Mouse (Mus musculus) kidney, adult 9 months (tissue): ENCODE data around the gene Cyb5rl.

Source experiments
- DNase-seq: peaks from one replicate; pipeline ENCODE4 v3.0.0; 2022

The Cyb5rl gene

DNA sequence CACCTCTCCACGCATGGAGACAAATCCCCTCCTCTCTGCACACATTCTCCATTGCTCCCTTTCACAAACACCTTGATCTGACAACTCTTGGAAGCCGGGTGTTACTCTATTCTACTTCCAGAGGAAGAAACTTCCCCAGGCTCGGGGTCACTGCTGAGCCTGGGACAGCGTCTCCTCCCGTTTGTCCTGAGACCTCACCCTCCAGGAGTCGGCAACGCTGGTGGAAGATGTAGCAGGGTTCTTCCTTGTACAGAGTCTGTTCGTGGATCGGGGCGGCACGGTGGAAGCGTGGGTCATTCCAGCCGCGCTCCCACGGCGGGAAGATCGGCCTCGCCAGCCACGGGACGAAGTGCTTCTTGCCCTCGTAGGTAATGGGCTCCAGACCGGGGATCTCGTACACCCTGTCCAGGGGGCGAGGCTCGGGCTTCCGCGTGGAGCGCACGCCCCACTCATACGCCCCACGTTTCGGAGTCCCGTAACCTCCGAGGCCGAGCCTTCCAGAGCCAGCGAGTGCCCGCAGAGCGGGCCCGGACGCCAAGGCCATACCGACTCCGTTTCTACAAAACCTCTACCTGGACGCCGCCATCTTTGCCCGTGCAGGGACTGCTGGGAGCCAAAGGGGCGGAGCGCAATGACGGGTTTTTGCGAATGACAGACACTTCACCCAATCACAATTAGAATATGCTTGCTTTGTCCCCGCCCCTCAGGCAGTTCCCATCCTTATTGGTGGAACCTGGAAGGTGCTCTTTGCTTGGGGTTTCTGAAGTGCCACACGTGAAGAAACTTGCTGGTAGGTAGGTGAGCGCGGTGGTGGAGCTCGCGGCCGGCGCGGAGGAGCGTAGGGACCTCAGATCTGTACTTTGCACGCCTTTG, at the start of gene Cyb5rl, which contains the start of gene Mrpl37:
TSS of gene Cyb5rl (plus strand) at position 737 of the 873 bp plus-strand sequence.
TSS of gene Mrpl37 (minus strand) at position 617 of the 873 bp plus-strand sequence.
- peak; percentile 99 for DNase-seq

- DNase-seq, result peak; percentile 49
These were observed 49.5 kb upstream of the Cyb5rl start for GRCm38 (mm10) chr4:107017257-107017656.

DNA sequence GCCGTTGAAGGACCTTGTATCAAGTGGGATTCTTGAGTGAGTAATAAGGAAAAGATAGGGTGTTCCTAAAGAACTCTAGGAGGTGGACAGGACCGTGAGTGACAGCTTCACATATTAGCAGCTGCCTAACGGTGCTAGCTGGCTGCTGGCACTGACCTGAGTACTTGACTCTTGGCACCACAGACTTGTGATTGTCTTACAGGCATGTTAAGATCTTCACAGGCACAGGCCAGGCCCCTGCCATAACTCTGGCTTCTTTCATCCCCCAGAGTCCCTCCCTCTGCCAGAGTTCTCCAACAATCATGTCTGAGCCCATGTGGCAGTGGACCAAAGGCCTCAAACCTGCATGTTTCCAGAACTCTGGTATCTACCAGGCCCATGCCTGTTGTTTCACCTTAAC, 48.3 kb upstream of the Cyb5rl start:
- no peak for DNase-seq

GRCm38 (mm10) chr4:107019027-107019426, 47.8 kb upstream of the Cyb5rl start:
- DNase-seq, result peak; percentile 53

GRCm38 (mm10) chr4:107020287-107021000, 46.3 kb upstream of the Cyb5rl start:
- peak; percentile 69 for DNase-seq

GRCm38 (mm10) chr4:107021464-107021863, 45.3 kb upstream of the Cyb5rl start:
- DNase-seq, result no peak

- no peak for DNase-seq
These were observed 41.9 kb upstream of the Cyb5rl start for GRCm38 (mm10) chr4:107024899-107025298.

DNA sequence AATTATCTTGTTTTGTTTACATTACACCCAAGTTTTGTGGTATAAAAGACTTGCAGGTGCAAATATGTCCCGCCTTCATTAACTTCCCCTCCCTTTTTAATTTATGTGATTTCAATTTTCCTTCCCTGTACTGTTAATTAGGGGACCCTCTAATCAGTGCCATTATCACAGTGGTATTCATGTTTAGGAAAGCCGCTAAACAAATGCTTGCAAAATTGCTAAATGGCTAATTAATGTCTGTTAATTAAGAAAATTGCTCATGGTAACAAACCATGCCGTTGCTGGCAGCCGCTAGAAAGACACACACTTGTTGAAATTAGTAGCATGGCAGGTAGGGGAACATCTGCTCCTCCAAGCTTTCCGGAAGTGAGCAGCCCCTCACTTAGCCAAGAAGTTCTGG, 41.4 kb upstream of the Cyb5rl start:
- DNase-seq, result no peak

GRCm38 (mm10) chr4:107026451-107026850, 40.3 kb upstream of the Cyb5rl start:
- DNase-seq, result no peak

GRCm38 (mm10) chr4:107035689-107036088, 31.1 kb upstream of the Cyb5rl start:
- DNase-seq, result peak; percentile 14

- no peak for DNase-seq
These were observed 29.8 kb upstream of the Cyb5rl start for GRCm38 (mm10) chr4:107036985-107037384.

DNA sequence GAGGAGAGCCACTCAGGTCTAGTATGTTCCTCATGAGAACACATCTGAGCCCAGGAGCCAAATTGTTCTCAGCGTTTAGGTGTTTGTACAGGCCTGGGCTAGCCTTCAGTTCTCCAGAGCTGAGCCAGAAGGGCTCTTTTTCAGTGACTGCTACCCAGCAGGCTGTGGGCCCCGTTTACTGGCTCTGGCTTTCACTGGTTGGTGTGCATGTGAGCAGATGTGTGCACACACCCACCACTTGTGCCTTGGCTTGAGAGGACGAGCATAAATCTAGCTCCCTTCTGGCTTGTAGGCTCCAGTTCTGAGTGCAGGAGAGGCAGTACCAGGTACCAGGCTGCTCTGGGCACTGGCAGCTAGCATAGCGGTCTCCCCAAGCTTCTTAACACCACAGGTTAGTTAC, 28.5 kb upstream of the Cyb5rl start:
- no peak for DNase-seq

GRCm38 (mm10) chr4:107039270-107039669, 27.5 kb upstream of the Cyb5rl start:
- no peak for DNase-seq

- DNase-seq, result no peak
These were observed 24.5 kb upstream of the Cyb5rl start for GRCm38 (mm10) chr4:107042304-107042703.

GRCm38 (mm10) chr4:107045188-107045587, 21.6 kb upstream of the Cyb5rl start:
- no peak for DNase-seq

GRCm38 (mm10) chr4:107047806-107048205, 19.0 kb upstream of the Cyb5rl start:
- DNase-seq, result no peak

GRCm38 (mm10) chr4:107048568-107049162, 18.1 kb upstream of the Cyb5rl start:
- DNase-seq, result no peak

DNA sequence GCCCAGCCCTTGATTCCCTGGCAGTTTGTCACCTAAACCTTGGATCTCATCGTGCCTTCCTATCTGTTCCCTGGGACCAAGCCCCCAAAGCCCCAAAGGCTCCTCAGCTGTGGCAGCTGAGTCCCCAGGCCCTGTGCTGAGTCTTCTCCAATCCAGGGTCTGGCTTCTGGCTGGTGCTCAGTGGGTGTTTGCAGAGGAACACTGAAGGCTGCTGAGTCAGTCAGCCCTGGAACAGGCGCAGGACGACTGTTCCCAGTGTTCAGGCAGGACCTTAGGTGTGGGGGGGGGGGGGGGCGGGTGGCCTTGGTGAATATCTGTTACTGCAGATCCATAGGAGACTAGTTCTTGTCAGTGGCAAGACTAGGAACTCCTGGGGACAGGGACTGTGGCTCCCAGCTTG, 14.9 kb upstream of the Cyb5rl start:
- no peak for DNase-seq

- DNase-seq, result no peak
These were observed 13.7 kb upstream of the Cyb5rl start for GRCm38 (mm10) chr4:107052962-107053553.

GRCm38 (mm10) chr4:107056088-107056487, 10.7 kb upstream of the Cyb5rl start:
- DNase-seq, result no peak

DNA sequence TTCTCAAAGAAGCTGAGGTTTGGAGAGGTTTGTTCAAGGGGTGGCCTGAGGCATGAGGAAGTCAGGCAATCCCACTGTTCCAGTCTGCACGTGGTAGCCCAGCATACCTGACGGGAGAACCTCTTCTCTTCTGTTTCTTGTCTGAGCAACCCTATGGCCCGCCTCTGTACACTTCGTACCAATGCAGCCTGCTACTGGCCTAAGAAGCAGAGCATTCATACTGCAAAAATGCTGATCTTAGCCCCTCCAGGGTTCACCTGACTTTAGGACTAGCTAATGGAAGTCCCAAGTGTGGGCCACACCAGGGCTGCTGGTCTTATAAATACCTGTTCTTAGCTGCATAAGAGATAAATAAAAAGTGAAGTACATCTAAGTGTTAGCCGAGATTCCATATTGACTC, 8.4 kb upstream of the Cyb5rl start:
- DNase-seq, result peak; percentile 56

GRCm38 (mm10) chr4:107058781-107059180, 8.0 kb upstream of the Cyb5rl start:
- no peak for DNase-seq

DNA sequence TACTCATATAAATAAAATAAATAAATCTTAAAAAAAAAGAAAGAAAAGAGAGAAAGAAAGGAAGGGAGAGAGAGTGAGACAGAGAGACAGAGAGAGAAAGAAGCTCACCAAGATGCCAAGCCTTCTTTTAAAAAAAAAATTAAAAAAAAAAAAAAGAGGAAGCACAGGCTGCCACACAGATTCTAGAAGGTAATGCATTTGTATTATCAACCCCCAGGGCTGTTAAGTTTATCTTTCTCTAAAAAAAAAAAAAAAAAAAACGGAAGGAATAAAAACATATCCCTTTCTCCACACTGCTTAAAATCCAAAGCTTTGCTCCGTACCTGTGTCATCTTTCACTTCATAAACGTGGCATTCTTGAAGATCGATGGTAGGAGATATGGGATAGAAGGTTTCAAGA, 5.2 kb upstream of the Cyb5rl start:
- DNase-seq, result no peak
